Mouse (Mus musculus): ENCODE data around the gene Ephb1. TPM values are rescaled to one million over a fixed set of nuclear protein-coding genes. Genes with fewer than 3 reads are reported as not detected.
A peak's percentile ranks its signal among the peaks of the same experiment; 100 is the strongest.

Gene Ephb1
- polyA plus RNA-seq, 1 experiment from 2014 or later = 1.4 TPM

DNA sequence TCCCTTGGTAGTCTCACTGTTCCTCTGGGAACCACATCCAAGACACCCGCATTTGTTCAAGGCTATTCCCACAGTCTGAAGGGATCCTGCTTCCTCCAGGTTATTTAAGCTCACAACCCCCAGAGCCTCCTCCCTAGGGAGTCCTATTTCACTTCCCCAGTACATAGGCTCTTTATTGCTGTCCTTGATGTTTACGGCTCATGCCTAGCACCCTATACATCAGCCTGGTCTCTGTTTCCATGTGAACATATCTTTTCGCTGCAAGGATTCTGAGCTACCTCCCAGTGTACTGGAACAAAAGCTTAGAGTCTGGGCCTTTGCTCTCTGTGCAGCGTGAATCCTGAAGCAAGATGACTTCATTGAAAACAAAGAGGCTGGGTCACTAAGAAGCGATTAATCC, 351.6 kb downstream of the Ephb1 start:
- Histone ChIP-seq H3K9ac (ENCODE audit: low read length) (no peak overlapping the region), H3K4me1 (replicated peaks; ENCODE audit: control insufficient read depth, insufficient read depth, low read length) (no peaks in the 10 kb centered on the region; the same call in 1 of the 2 replicates), H3K27ac (ENCODE audit: low read length) (no peak overlapping the region), H3K36me3 (ENCODE audit: control insufficient read depth, insufficient read depth, low read length) (no peaks in the 10 kb centered on the region), H3K27me3 (ENCODE audit: control insufficient read depth, insufficient read depth, low read depth, low read length) (no peaks in the 10 kb centered on the region), H3K4me2 (ENCODE audit: low read depth, low read length) (no peak overlapping the region), H3K4me3 (ENCODE audit: low read length) (no peak overlapping the region), H3K9me3 (ENCODE audit: control insufficient read depth, low read length) (no peaks in the 10 kb centered on the region)
- 0 out of 2 replicates have a peak, but pooled peaks have one; percentile 41 for ATAC-seq (ENCODE audit: low read depth)
- 37% methylated on average over 5 of the region's 5 CpGs for WGBS

GRCm38 (mm10) chr9:102002186-102002585, 352.3 kb downstream of the Ephb1 start:
- H3K4me3 ChIP-seq (ENCODE audit: low read length) = no peak overlapping the region
- 60% methylated on average over 10 of the region's 10 CpGs for WGBS
- no peaks in the 10 kb centered on the region; the same call in 1 of the 2 replicates for H3K4me1 ChIP-seq (replicated peaks; ENCODE audit: control insufficient read depth, insufficient read depth, low read length)
- no peak overlapping the region for H3K9ac ChIP-seq (ENCODE audit: low read length)
- H3K4me2 ChIP-seq (ENCODE audit: low read depth, low read length) = no peak overlapping the region
- no peak overlapping the region for H3K27ac ChIP-seq (ENCODE audit: low read length)
- no peaks in the 10 kb centered on the region for H3K9me3 ChIP-seq (ENCODE audit: control insufficient read depth, low read length)
- no peaks in the 10 kb centered on the region for H3K27me3 ChIP-seq (ENCODE audit: control insufficient read depth, insufficient read depth, low read depth, low read length)
- no peaks in the 10 kb centered on the region for H3K36me3 ChIP-seq (ENCODE audit: control insufficient read depth, insufficient read depth, low read length)
- ATAC-seq (ENCODE audit: low read depth) = no peak

- no peaks in the 10 kb centered on the region for H3K9me3 ChIP-seq (ENCODE audit: control insufficient read depth, low read length)
- WGBS = 90% methylated on average over 11 of the region's 11 CpGs
- no peak overlapping the region for H3K9ac ChIP-seq (ENCODE audit: low read length)
- no peak overlapping the region for H3K4me2 ChIP-seq (ENCODE audit: low read depth, low read length)
- H3K4me1 ChIP-seq (replicated peaks; ENCODE audit: control insufficient read depth, insufficient read depth, low read length) = no peaks in the 10 kb centered on the region; the same call in 1 of the 2 replicates
- no peaks in the 10 kb centered on the region for H3K27me3 ChIP-seq (ENCODE audit: control insufficient read depth, insufficient read depth, low read depth, low read length)
- H3K4me3 ChIP-seq (ENCODE audit: low read length) = no peak overlapping the region
- no peak for ATAC-seq (ENCODE audit: low read depth)
- H3K27ac ChIP-seq (ENCODE audit: low read length) = no peak overlapping the region
- H3K36me3 ChIP-seq (ENCODE audit: control insufficient read depth, insufficient read depth, low read length) = no peaks in the 10 kb centered on the region
These were observed 352.8 kb downstream of the Ephb1 start for GRCm38 (mm10) chr9:102001633-102002165.

DNA sequence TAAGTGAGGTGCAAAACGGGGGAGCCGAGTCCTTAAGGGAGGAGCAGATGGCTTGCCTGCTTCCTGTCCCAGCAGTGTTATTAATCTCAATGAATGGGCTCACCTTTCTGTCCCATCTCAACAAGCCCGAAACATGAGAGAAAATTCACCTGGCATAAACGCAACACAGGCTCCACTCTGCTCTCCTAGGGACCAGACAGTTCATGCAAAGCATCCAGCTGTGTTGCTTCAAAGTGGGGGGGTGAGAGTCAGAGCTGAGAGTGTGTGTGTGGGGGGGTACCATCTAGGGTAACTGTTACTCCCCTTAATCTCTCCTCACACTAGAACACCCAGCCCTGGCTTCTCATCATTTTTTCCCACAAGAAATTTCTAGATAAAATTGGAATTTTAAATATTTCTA, 354.8 kb downstream of the Ephb1 start:
- no peaks in the 10 kb centered on the region for H3K27me3 ChIP-seq (ENCODE audit: control insufficient read depth, insufficient read depth, low read depth, low read length)
- no peak overlapping the region for H3K4me3 ChIP-seq (ENCODE audit: low read length)
- H3K9me3 ChIP-seq (ENCODE audit: control insufficient read depth, low read length) = no peaks in the 10 kb centered on the region
- H3K4me2 ChIP-seq (ENCODE audit: low read depth, low read length) = no peak overlapping the region
- H3K27ac ChIP-seq (ENCODE audit: low read length) = no peak overlapping the region
- no peaks in the 10 kb centered on the region for H3K4me1 ChIP-seq (replicated peaks; ENCODE audit: control insufficient read depth, insufficient read depth, low read length)
- ATAC-seq (ENCODE audit: low read depth) = no peak
- no peaks in the 10 kb centered on the region for H3K36me3 ChIP-seq (ENCODE audit: control insufficient read depth, insufficient read depth, low read length)
- no peak overlapping the region for H3K9ac ChIP-seq (ENCODE audit: low read length)
- WGBS = 59% methylated on average over 4 of the region's 4 CpGs

DNA sequence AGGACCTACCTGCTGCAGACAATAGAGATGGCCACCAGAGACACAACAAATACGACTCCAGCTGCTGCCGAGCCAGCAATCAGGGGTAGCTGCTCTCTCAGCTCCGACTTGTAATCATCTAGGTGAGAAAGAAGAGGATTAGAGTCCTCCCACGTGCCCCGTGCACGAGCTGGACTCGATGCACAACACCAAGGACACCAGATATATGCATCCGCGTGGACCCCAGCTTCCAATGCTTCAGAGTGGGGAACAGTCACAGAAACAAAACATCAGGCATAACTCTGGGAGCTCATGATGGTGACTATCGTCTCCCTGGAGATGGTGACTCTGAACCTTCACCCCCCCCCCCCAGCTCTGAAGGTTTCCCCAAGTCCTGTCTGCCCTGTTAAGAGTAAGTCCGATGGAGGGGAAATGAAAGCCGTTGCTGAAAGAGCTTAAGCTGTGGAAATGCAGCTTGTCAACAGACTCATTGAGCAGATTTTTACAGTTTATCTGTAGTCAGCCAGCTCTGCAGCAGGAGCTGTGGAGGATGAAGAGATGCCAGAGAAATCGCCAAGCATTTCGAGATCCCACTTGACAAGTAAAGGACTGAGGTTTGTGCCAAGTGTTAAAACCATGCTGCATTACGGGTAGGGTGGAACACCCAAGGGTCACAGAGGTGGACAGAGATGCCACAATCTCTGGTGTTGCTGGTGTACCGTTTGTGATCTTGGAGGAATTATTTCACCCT, 357.6 kb downstream of the Ephb1 start:
- H3K4me3 ChIP-seq (ENCODE audit: low read length) = no peak overlapping the region
- no peaks in the 10 kb centered on the region for H3K9me3 ChIP-seq (ENCODE audit: control insufficient read depth, low read length)
- no peak overlapping the region for H3K27ac ChIP-seq (ENCODE audit: low read length)
- H3K9ac ChIP-seq (ENCODE audit: low read length) = no peak overlapping the region
- WGBS = 50% methylated on average over 16 of the region's 16 CpGs
- no peak overlapping the region for H3K4me2 ChIP-seq (ENCODE audit: low read depth, low read length)
- H3K27me3 ChIP-seq (ENCODE audit: control insufficient read depth, insufficient read depth, low read depth, low read length) = no peaks in the 10 kb centered on the region
- ATAC-seq (ENCODE audit: low read depth) = no peak
- H3K4me1 ChIP-seq (replicated peaks; ENCODE audit: control insufficient read depth, insufficient read depth, low read length) = no peaks in the 10 kb centered on the region
- H3K36me3 ChIP-seq (ENCODE audit: control insufficient read depth, insufficient read depth, low read length) = no peaks in the 10 kb centered on the region

- Histone ChIP-seq H3K27me3 (ENCODE audit: control insufficient read depth, insufficient read depth, low read depth, low read length) (no peaks in the 10 kb centered on the region), H3K9ac (ENCODE audit: low read length) (no peak overlapping the region), H3K4me2 (ENCODE audit: low read depth, low read length) (no peak overlapping the region), H3K9me3 (ENCODE audit: control insufficient read depth, low read length) (no peaks in the 10 kb centered on the region), H3K27ac (ENCODE audit: low read length) (no peak overlapping the region), H3K36me3 (ENCODE audit: control insufficient read depth, insufficient read depth, low read length) (no peaks in the 10 kb centered on the region), H3K4me1 (replicated peaks; ENCODE audit: control insufficient read depth, insufficient read depth, low read length) (no peaks in the 10 kb centered on the region), H3K4me3 (ENCODE audit: low read length) (no peak overlapping the region)
- WGBS = 67% methylated on average over 7 of the region's 7 CpGs
- ATAC-seq (ENCODE audit: low read depth) = no peak
These were observed 358.3 kb downstream of the Ephb1 start for GRCm38 (mm10) chr9:101996183-101996582.

DNA sequence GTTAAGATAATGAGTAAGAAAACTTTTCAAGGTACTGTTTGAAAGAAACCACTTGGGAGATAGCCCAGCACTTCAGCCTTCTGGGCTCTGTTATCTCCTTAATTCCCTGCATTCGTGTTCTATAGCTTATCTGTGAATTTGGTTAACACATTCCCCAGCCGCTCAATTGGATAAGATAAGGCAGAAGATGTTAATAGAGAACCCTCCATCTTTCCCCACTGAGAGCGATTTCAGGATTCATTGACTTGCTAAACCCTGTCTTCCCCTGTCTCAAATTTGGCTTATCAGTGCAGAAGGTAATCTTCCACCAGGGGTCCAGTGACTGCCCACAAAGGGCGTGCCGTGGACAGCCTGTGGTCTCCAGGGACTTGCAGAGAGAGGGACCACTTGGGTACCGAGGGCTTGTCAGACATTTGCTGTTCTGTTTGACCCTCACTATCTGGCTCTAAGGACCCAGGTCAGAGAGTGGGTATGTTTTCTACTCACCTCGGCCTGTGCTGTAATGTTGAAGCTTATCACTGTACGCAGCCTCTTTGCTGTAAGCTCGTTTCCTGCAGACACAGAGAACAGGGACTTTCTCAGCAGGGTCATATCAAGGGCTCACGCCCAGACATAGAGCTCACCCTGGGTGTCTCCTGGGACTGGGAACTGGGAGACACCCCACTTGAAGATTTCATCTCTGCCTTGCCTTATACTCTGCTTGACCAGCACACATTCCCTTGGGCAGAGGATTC, 358.9 kb downstream of the Ephb1 start:
- no peaks in the 10 kb centered on the region for H3K4me1 ChIP-seq (replicated peaks; ENCODE audit: control insufficient read depth, insufficient read depth, low read length)
- no peaks in the 10 kb centered on the region for H3K27me3 ChIP-seq (ENCODE audit: control insufficient read depth, insufficient read depth, low read depth, low read length)
- H3K9me3 ChIP-seq (ENCODE audit: control insufficient read depth, low read length) = no peaks in the 10 kb centered on the region
- H3K36me3 ChIP-seq (ENCODE audit: control insufficient read depth, insufficient read depth, low read length) = no peaks in the 10 kb centered on the region
- H3K4me2 ChIP-seq (ENCODE audit: low read depth, low read length) = no peak overlapping the region
- 28% methylated on average over 10 of the region's 10 CpGs for WGBS
- no peak overlapping the region for H3K27ac ChIP-seq (ENCODE audit: low read length)
- H3K9ac ChIP-seq (ENCODE audit: low read length) = no peak overlapping the region
- no peak for ATAC-seq (ENCODE audit: low read depth)
- no peak overlapping the region for H3K4me3 ChIP-seq (ENCODE audit: low read length)

GRCm38 (mm10) chr9:101994086-101994485, 360.4 kb downstream of the Ephb1 start:
- H3K9ac ChIP-seq (ENCODE audit: low read length) = no peak overlapping the region
- 83% methylated on average over 2 of the region's 2 CpGs for WGBS
- no peak overlapping the region for H3K4me2 ChIP-seq (ENCODE audit: low read depth, low read length)
- ATAC-seq (ENCODE audit: low read depth) = no peak
- H3K27me3 ChIP-seq (ENCODE audit: control insufficient read depth, insufficient read depth, low read depth, low read length) = no peaks in the 10 kb centered on the region
- H3K9me3 ChIP-seq (ENCODE audit: control insufficient read depth, low read length) = no peaks in the 10 kb centered on the region
- no peaks in the 10 kb centered on the region for H3K36me3 ChIP-seq (ENCODE audit: control insufficient read depth, insufficient read depth, low read length)
- H3K4me1 ChIP-seq (replicated peaks; ENCODE audit: control insufficient read depth, insufficient read depth, low read length) = no peaks in the 10 kb centered on the region
- H3K4me3 ChIP-seq (ENCODE audit: low read length) = no peak overlapping the region
- H3K27ac ChIP-seq (ENCODE audit: low read length) = no peak overlapping the region

GRCm38 (mm10) chr9:101990836-101991235, 363.7 kb downstream of the Ephb1 start:
- H3K9me3 ChIP-seq (ENCODE audit: control insufficient read depth, low read length) = no peaks in the 10 kb centered on the region
- H3K4me1 ChIP-seq (replicated peaks; ENCODE audit: control insufficient read depth, insufficient read depth, low read length) = no peaks in the 10 kb centered on the region
- H3K27me3 ChIP-seq (ENCODE audit: control insufficient read depth, insufficient read depth, low read depth, low read length) = no peaks in the 10 kb centered on the region
- no peaks in the 10 kb centered on the region for H3K36me3 ChIP-seq (ENCODE audit: control insufficient read depth, insufficient read depth, low read length)
- WGBS = 78% methylated on average over 12 of the region's 12 CpGs
- no peak overlapping the region for H3K4me3 ChIP-seq (ENCODE audit: low read length)
- ATAC-seq (ENCODE audit: low read depth) = no peak
- no peak overlapping the region for H3K4me2 ChIP-seq (ENCODE audit: low read depth, low read length)
- no peak overlapping the region for H3K27ac ChIP-seq (ENCODE audit: low read length)
- no peak overlapping the region for H3K9ac ChIP-seq (ENCODE audit: low read length)
